Mouse (Mus musculus) megakaryocyte, embryonic 14.5 days (primary cell): ENCODE measurements around the gene Mtx3.

ENCODE experiments used
- FLI1 ChIP-seq: IDR thresholded peaks from 2 replicates; pipeline ENCODE4 v1.6.1; 2012; ENCODE audit warnings: low read length, inconsistent platforms, mixed read lengths
- GATA1 ChIP-seq: IDR thresholded peaks from 3 replicates; pipeline ENCODE4 v1.6.1; 2012; ENCODE audit warnings: mixed read lengths, low read length, inconsistent platforms, borderline replicate concordance

DNA sequence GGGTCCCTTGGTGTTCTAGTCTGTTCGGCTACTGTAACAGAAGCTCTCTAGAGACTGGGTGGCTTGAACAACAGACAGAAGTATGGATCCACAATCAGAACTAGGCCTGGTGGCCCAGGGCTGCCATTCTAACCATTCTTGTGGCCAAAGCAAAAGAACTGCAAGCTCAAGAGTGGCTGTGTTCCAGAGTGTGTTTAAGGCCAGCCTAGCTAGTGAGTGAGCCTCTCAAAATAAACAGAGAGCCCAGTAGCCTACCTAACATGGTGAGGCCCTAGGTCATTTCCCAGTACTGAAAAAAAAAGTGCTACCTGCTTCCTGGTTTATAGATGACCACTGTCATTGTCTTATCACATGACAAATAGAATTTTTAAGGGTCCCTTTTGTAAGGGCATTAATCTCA, 39.6 kb downstream of the Mtx3 start:
- TF ChIP-seq GATA1: no peak
- no peak for TF ChIP-seq FLI1
